Mouse (Mus musculus) layer of hippocampus, postnatal 14 days (tissue): ENCODE results near the gene Eml1. TPM values are rescaled to one million over a fixed set of nuclear protein-coding genes. Genes with fewer than 3 reads are reported as not detected.
"Not testable (repeated sequence)": the region's sequence is repeated elsewhere in the genome, so short reads cannot be mapped to it uniquely, and the experiment has no call there.

Source experiments
- DNase-seq, 2 experiments: peaks; one replicate each; pipeline ENCODE4 v3.0.0; 2021 to 2022; ENCODE audit warnings: low spot score in 2 of 2, mixed read lengths in 1 of 2
- total RNA-seq, 2 experiments: library from RNA; stranded (reverse); gene quantifications; 2 replicates each; pipeline ENCODE4 v1.2.3; 2021

The Eml1 gene
- total RNA-seq, 2 experiments from 2014 or later = 55.0 to 55.4 TPM

GRCm38 (mm10) chr12:108453561-108454044 lies 82.8 kb downstream of the Eml1 start:
- DNase-seq = no peak

GRCm38 (mm10) chr12:108455004-108455403 lies 84.2 kb downstream of the Eml1 start:
- DNase-seq = peak; percentile 63 to 80

GRCm38 (mm10) chr12:108472898-108473297 lies 102.1 kb downstream of the Eml1 start:
- DNase-seq = no peak

GRCm38 (mm10) chr12:108474440-108474839 lies 103.7 kb downstream of the Eml1 start:
- DNase-seq = no peak

GRCm38 (mm10) chr12:108478714-108479113 lies 108.0 kb downstream of the Eml1 start:
- no peak for DNase-seq

GRCm38 (mm10) chr12:108480704-108481365 lies 110.1 kb downstream of the Eml1 start:
- DNase-seq = no peak

GRCm38 (mm10) chr12:108489076-108489475 lies 118.3 kb downstream of the Eml1 start:
- no peak for DNase-seq

- no peak for DNase-seq
Measured at GRCm38 (mm10) chr12:108489741-108490140, 119.0 kb downstream of the Eml1 start.

- DNase-seq = no peak
Measured at GRCm38 (mm10) chr12:108490336-108490735, 119.6 kb downstream of the Eml1 start.

GRCm38 (mm10) chr12:108490954-108491353 lies 120.2 kb downstream of the Eml1 start:
- no peak for DNase-seq

GRCm38 (mm10) chr12:108494011-108494541 lies 123.3 kb downstream of the Eml1 start:
- DNase-seq = peak; percentile 39 to 73

- no peak for DNase-seq
Measured at GRCm38 (mm10) chr12:108495455-108496235, 124.9 kb downstream of the Eml1 start.

GRCm38 (mm10) chr12:108503064-108503463 lies 132.3 kb downstream of the Eml1 start:
- DNase-seq = no peak

GRCm38 (mm10) chr12:108503582-108503981 lies 132.8 kb downstream of the Eml1 start:
- DNase-seq = no peak

- DNase-seq = no peak
Measured at GRCm38 (mm10) chr12:108505846-108506245, 135.1 kb downstream of the Eml1 start.

- DNase-seq = not testable (repeated sequence)
Measured at GRCm38 (mm10) chr12:108507046-108507445, 136.3 kb downstream of the Eml1 start.

- peak in 1 of 2 experiments; percentile 31 for DNase-seq
Measured at GRCm38 (mm10) chr12:108510571-108510970, 139.8 kb downstream of the Eml1 start.

GRCm38 (mm10) chr12:108511009-108511408 lies 140.3 kb downstream of the Eml1 start:
- DNase-seq = peak; percentile 26 to 56

- DNase-seq = no peak
Measured at GRCm38 (mm10) chr12:108515464-108515863, 144.7 kb downstream of the Eml1 start.

GRCm38 (mm10) chr12:108519374-108519773 lies 148.6 kb downstream of the Eml1 start:
- DNase-seq = no peak

- peak; percentile 50 to 70 for DNase-seq
Measured at GRCm38 (mm10) chr12:108529214-108529613, 158.5 kb downstream of the Eml1 start.

- DNase-seq = no peak
Measured at GRCm38 (mm10) chr12:108534484-108534883, 163.7 kb downstream of the Eml1 start.
